Mouse (Mus musculus) liver, embryonic 14.5 days (tissue): Measurements from ENCODE around the gene B3gnt8.

Source experiments
- CTCF ChIP-seq: IDR thresholded peaks from 2 replicates; pipeline ENCODE4 v1.5.1; 2016; ENCODE audit warnings: antibody characterized with exemption, low read depth, control low read depth
- EP300 ChIP-seq: IDR thresholded peaks from 2 replicates; pipeline ENCODE4 v1.6.1; 2016; ENCODE audit warnings: antibody characterized with exemption, low read depth

- TF ChIP-seq EP300 (no peak), CTCF (no peak)
These were observed 17.7 kb downstream of the B3gnt8 start for GRCm38 (mm10) chr7:25644136-25644535.
